Mouse (Mus musculus): ENCODE data around the gene Tekt5.

GRCm38 (mm10) chr16:10443723-10444122, 48.4 kb upstream of the Tekt5 start:
- no peak for TF ChIP-seq CTCF (IDR thresholded peaks at IDR 0.05; ENCODE audit: low read depth, low read length)
- no peak for TF ChIP-seq POLR2A (IDR thresholded peaks at IDR 0.05; ENCODE audit: extremely low read depth, insufficient read depth, low read length)
